Mouse (Mus musculus) midbrain, embryonic 15.5 days (tissue): ENCODE measurements around the gene Sox9. TPM values are rescaled to one million over a fixed set of nuclear protein-coding genes. Genes with fewer than 3 reads are reported as not detected.
A peak's percentile ranks its signal among the peaks of the same experiment; 100 is the strongest.

Source experiments
- ATAC-seq: fragments of 200-750 bp; cut with Nextera tagmentation; replicated peaks from 2 replicates; pipeline ENCODE4 v1.8.0; 2017; ENCODE audit warnings: moderate TSS enrichment
- H3K27ac ChIP-seq: fragments of 300-500 bp; sonication (generic); 2 replicates; pipeline ENCODE4 v1.5.1; 2015; ENCODE audit warnings: mild to moderate bottlenecking, inconsistent platforms
- H3K27me3 ChIP-seq: fragments of 300-500 bp; sonication (generic); replicated peaks from 2 replicates; pipeline ENCODE4 v1.6.1; 2015; ENCODE audit warnings: inconsistent platforms
- H3K36me3 ChIP-seq: fragments of 300-500 bp; sonication (generic); replicated peaks from 2 replicates; pipeline ENCODE4 v1.6.1; 2015; ENCODE audit warnings: inconsistent platforms
- H3K4me1 ChIP-seq: fragments of 300-500 bp; sonication (generic); 2 replicates; pipeline ENCODE4 v1.6.1; 2015; ENCODE audit warnings: inconsistent platforms
- H3K4me2 ChIP-seq: fragments of 300-500 bp; sonication (generic); 2 replicates; pipeline ENCODE4 v1.6.1; 2015; ENCODE audit warnings: inconsistent platforms, mild to moderate bottlenecking, moderate library complexity
- H3K4me3 ChIP-seq: fragments of 300-500 bp; sonication (generic); 2 replicates; pipeline ENCODE4 v1.5.1; 2015; ENCODE audit warnings: mild to moderate bottlenecking, inconsistent platforms
- H3K9ac ChIP-seq: fragments of 300-500 bp; sonication (generic); 2 replicates; pipeline ENCODE4 v1.6.1; 2015; ENCODE audit warnings: mild to moderate bottlenecking, inconsistent platforms
- H3K9me3 ChIP-seq: fragments of 300-500 bp; sonication (generic); 2 replicates; pipeline ENCODE4 v1.6.1; 2016; ENCODE audit warnings: inconsistent platforms
- WGBS: fragments of 180-500 bp; shearing (Covaris S2); methylation state at CpG from one replicate; pipeline ENCODE4 v1.1.7; 2015; ENCODE audit warnings: mixed read lengths; 5-methylcytosine and 5-hydroxymethylcytosine counted together
- polyA plus RNA-seq: library from polyadenylated mRNA; unstranded; fragments of >200 nt; fragmentation: Nextera tagmentation; extraction: Ambion mirVana; gene quantifications from 2 replicates; pipeline ENCODE4 v1.2.1, GENCODE M21; 2015

Gene Sox9
- polyA plus RNA-seq, 1 experiment from 2014 or later, result 43.0 TPM

- Histone ChIP-seq H3K36me3 (no peaks in the 10 kb centered on the region), H3K4me2 (peak overlapping the region; percentile 98), H3K9ac (peak overlapping the region; percentile 62), H3K9me3 (no peaks in the 10 kb centered on the region), H3K27me3 (peaks cover 9% of the 10 kb centered on the region; the same call in 1 of the 2 replicates), H3K4me1 (peaks cover 51% of the 10 kb centered on the region), H3K27ac (peak overlapping the region; percentile 77), H3K4me3 (peak overlapping the region; percentile 57)
- ATAC-seq, result peak; percentile 35
- under 1% methylated on average over 73 of the region's 75 CpGs for WGBS
Observed at GRCm38 (mm10) chr11:112782357-112783121, 515 bp downstream of the Sox9 start.

GRCm38 (mm10) chr11:112783401-112784346 lies 1.6 kb downstream of the Sox9 start:
- H3K4me2 ChIP-seq, result peak overlapping the region; percentile 98
- peak overlapping the region; percentile 62 for H3K9ac ChIP-seq
- H3K4me3 ChIP-seq, result peak overlapping the region; percentile 57
- under 1% methylated on average over 42 of the region's 42 CpGs for WGBS
- peaks cover 3% of the 10 kb centered on the region; the same call in 1 of the 2 replicates for H3K27me3 ChIP-seq
- H3K9me3 ChIP-seq, result no peaks in the 10 kb centered on the region
- peaks cover 51% of the 10 kb centered on the region for H3K4me1 ChIP-seq
- no peak for ATAC-seq
- H3K36me3 ChIP-seq, result no peaks in the 10 kb centered on the region
- H3K27ac ChIP-seq, result peak overlapping the region; percentile 77

- ATAC-seq, result no peak
- H3K27ac ChIP-seq, result peak overlapping the region; percentile 74; the same call in 1 of the 2 replicates
- peaks cover 3% of the 10 kb centered on the region; the same call in 1 of the 2 replicates for H3K27me3 ChIP-seq
- H3K4me2 ChIP-seq, result peak overlapping the region; percentile 98
- WGBS, result 4% methylated on average over 30 of the region's 30 CpGs
- H3K4me3 ChIP-seq, result peak overlapping the region; percentile 57
- no peaks in the 10 kb centered on the region for H3K36me3 ChIP-seq
- peak overlapping the region; percentile 54 for H3K9ac ChIP-seq
- no peaks in the 10 kb centered on the region for H3K9me3 ChIP-seq
- H3K4me1 ChIP-seq, result peaks cover 51% of the 10 kb centered on the region
Observed at GRCm38 (mm10) chr11:112784347-112784902, 2.4 kb downstream of the Sox9 start.

GRCm38 (mm10) chr11:112784903-112785381 lies 2.9 kb downstream of the Sox9 start:
- 1% methylated on average over 33 of the region's 34 CpGs for WGBS
- Histone ChIP-seq H3K9ac (peak overlapping the region; percentile 54), H3K4me1 (peaks cover 48% of the 10 kb centered on the region), H3K4me2 (peak overlapping the region; percentile 98), H3K36me3 (no peaks in the 10 kb centered on the region), H3K4me3 (peak overlapping the region; percentile 57), H3K27me3 (0 out of 2 replicates have a peak, but pooled peaks cover 3% of the 10 kb centered on the region), H3K9me3 (no peaks in the 10 kb centered on the region), H3K27ac (peak overlapping the region; percentile 74)
- ATAC-seq, result peak; percentile 52

- Histone ChIP-seq H3K9me3 (no peaks in the 10 kb centered on the region), H3K4me1 (peaks cover 48% of the 10 kb centered on the region), H3K9ac (no peak overlapping the region; the same call in 1 of the 2 replicates), H3K36me3 (no peaks in the 10 kb centered on the region), H3K4me3 (peak overlapping the region; percentile 57), H3K27ac (no peak overlapping the region), H3K27me3 (0 out of 2 replicates have a peak, but pooled peaks cover 3% of the 10 kb centered on the region), H3K4me2 (peak overlapping the region; percentile 98)
- 19% methylated on average over 8 of the region's 8 CpGs for WGBS
- no peak for ATAC-seq
Observed at GRCm38 (mm10) chr11:112785581-112785980, 3.6 kb downstream of the Sox9 start.

GRCm38 (mm10) chr11:112786427-112786826 lies 4.4 kb downstream of the Sox9 start:
- no peaks in the 10 kb centered on the region for H3K9me3 ChIP-seq
- H3K9ac ChIP-seq, result no peak overlapping the region
- 61% methylated on average over 4 of the region's 4 CpGs for WGBS
- no peak overlapping the region for H3K27ac ChIP-seq
- H3K4me3 ChIP-seq, result peak overlapping the region; percentile 21
- no peaks in the 10 kb centered on the region for H3K27me3 ChIP-seq
- H3K4me1 ChIP-seq, result peaks cover 41% of the 10 kb centered on the region
- H3K4me2 ChIP-seq, result peak overlapping the region; percentile 34
- no peaks in the 10 kb centered on the region for H3K36me3 ChIP-seq
- ATAC-seq, result no peak

- no peaks in the 10 kb centered on the region for H3K27me3 ChIP-seq
- H3K4me2 ChIP-seq, result no peak overlapping the region
- no peaks in the 10 kb centered on the region for H3K9me3 ChIP-seq
- no peak overlapping the region for H3K4me3 ChIP-seq
- no peak overlapping the region for H3K9ac ChIP-seq
- H3K4me1 ChIP-seq, result peaks cover 23% of the 10 kb centered on the region
- H3K27ac ChIP-seq, result no peak overlapping the region
- WGBS, result 15% methylated on average over 13 of the region's 13 CpGs
- no peak for ATAC-seq
- no peaks in the 10 kb centered on the region for H3K36me3 ChIP-seq
Observed at GRCm38 (mm10) chr11:112788296-112788695, 6.3 kb downstream of the Sox9 start.

GRCm38 (mm10) chr11:112796379-112796778 lies 14.4 kb downstream of the Sox9 start:
- Histone ChIP-seq H3K4me1 (no peaks in the 10 kb centered on the region), H3K27me3 (no peaks in the 10 kb centered on the region), H3K4me3 (no peak overlapping the region), H3K36me3 (no peaks in the 10 kb centered on the region), H3K9ac (no peak overlapping the region), H3K27ac (no peak overlapping the region), H3K9me3 (no peaks in the 10 kb centered on the region), H3K4me2 (no peak overlapping the region)
- no peak for ATAC-seq
- 88% methylated on average over 5 of the region's 5 CpGs for WGBS

GRCm38 (mm10) chr11:112798831-112799382 lies 16.9 kb downstream of the Sox9 start:
- Histone ChIP-seq H3K4me2 (no peak overlapping the region), H3K27me3 (no peaks in the 10 kb centered on the region), H3K9me3 (no peaks in the 10 kb centered on the region), H3K4me3 (no peak overlapping the region), H3K36me3 (no peaks in the 10 kb centered on the region), H3K9ac (no peak overlapping the region), H3K27ac (no peak overlapping the region), H3K4me1 (no peaks in the 10 kb centered on the region)
- no peak for ATAC-seq
- 67% methylated on average over 13 of the region's 13 CpGs for WGBS

- 23% methylated on average over 4 of the region's 4 CpGs for WGBS
- Histone ChIP-seq H3K4me3 (no peak overlapping the region), H3K4me1 (no peaks in the 10 kb centered on the region), H3K9ac (no peak overlapping the region), H3K27ac (no peak overlapping the region), H3K9me3 (no peaks in the 10 kb centered on the region), H3K27me3 (no peaks in the 10 kb centered on the region), H3K36me3 (no peaks in the 10 kb centered on the region), H3K4me2 (no peak overlapping the region)
- no peak for ATAC-seq
Observed at GRCm38 (mm10) chr11:112801189-112801818, 19.3 kb downstream of the Sox9 start.

- peaks cover 25% of the 10 kb centered on the region for H3K4me1 ChIP-seq
- no peak overlapping the region for H3K4me3 ChIP-seq
- no peak overlapping the region for H3K27ac ChIP-seq
- no peaks in the 10 kb centered on the region for H3K36me3 ChIP-seq
- no peak for ATAC-seq
- 75% methylated on average over 8 of the region's 8 CpGs for WGBS
- H3K9ac ChIP-seq, result no peak overlapping the region
- no peaks in the 10 kb centered on the region for H3K27me3 ChIP-seq
- no peaks in the 10 kb centered on the region for H3K9me3 ChIP-seq
- H3K4me2 ChIP-seq, result no peak overlapping the region
Observed at GRCm38 (mm10) chr11:112807838-112808506, 25.9 kb downstream of the Sox9 start.
